Mouse (Mus musculus) kidney, postnatal 0 days (tissue): ENCODE data around the gene Wdr25. TPM values are rescaled to one million over a fixed set of nuclear protein-coding genes. Genes with fewer than 3 reads are reported as not detected.

Experiments used
- ATAC-seq: fragments of 200-750 bp; cut with Nextera tagmentation; replicated peaks from 2 replicates; pipeline ENCODE4 v1.8.0; 2017; ENCODE audit warnings: low read depth, moderate number of reproducible peaks, moderate TSS enrichment, moderate library complexity; ENCODE audit not compliant: low FRiP score
- DNase-seq: peaks from one replicate; pipeline ENCODE4 v3.0.0-alpha.2; 2016; ENCODE audit warnings: low spot score
- H3K27ac ChIP-seq: fragments of 300-500 bp; sonication (generic); 2 replicates; pipeline ENCODE4 v1.5.1; 2014; ENCODE audit warnings: mild to moderate bottlenecking
- H3K27me3 ChIP-seq: fragments of 300-500 bp; sonication (generic); 2 replicates; pipeline ENCODE4 v1.6.1; 2014; ENCODE audit warnings: low read length, mixed read lengths; ENCODE audit not compliant: insufficient read depth
- H3K36me3 ChIP-seq: fragments of 300-500 bp; sonication (generic); 2 replicates; pipeline ENCODE4 v1.6.1; 2014; ENCODE audit warnings: low read length, mixed read lengths; ENCODE audit not compliant: insufficient read depth
- H3K4me1 ChIP-seq: fragments of 300-500 bp; sonication (generic); replicated peaks from 2 replicates; pipeline ENCODE4 v1.6.1; 2014; ENCODE audit warnings: antibody characterized with exemption, low read length, mixed read lengths; ENCODE audit not compliant: insufficient read depth
- H3K4me2 ChIP-seq: fragments of 300-500 bp; sonication (generic); 2 replicates; pipeline ENCODE4 v1.6.1; 2014; ENCODE audit warnings: mild to moderate bottlenecking, low read length, moderate library complexity, mixed read lengths
- H3K4me3 ChIP-seq: fragments of 300-500 bp; sonication (generic); replicated peaks from 2 replicates; pipeline ENCODE4 v1.5.1; 2014; ENCODE audit warnings: low read depth, low read length
- H3K9ac ChIP-seq: fragments of 300-500 bp; sonication (generic); 2 replicates; pipeline ENCODE4 v1.6.1; 2014; ENCODE audit warnings: low read depth, low read length
- H3K9me3 ChIP-seq: fragments of 300-500 bp; sonication (generic); replicated peaks from 2 replicates; pipeline ENCODE4 v1.6.1; 2016; ENCODE audit warnings: low read length, inconsistent platforms, mixed read lengths
- CTCF ChIP-seq: IDR thresholded peaks from 2 replicates; pipeline ENCODE4 v1.5.1; 2016; ENCODE audit warnings: antibody characterized with exemption, low read depth, mild to moderate bottlenecking, moderate library complexity
- WGBS: fragments of 180-500 bp; shearing (Covaris S2); extraction: QIAGEN DNeasy Blood & Tissue Kit; methylation state at CpG from one replicate; pipeline ENCODE4 v1.1.7; 2014; 5-methylcytosine and 5-hydroxymethylcytosine counted together
- polyA plus RNA-seq: library from polyadenylated mRNA; unstranded; fragments of >200 nt; fragmentation: Nextera tagmentation; extraction: Ambion mirVana; gene quantifications from 2 replicates; pipeline ENCODE4 v1.2.1, GENCODE M21; 2015

Wdr25 gene
- polyA plus RNA-seq, 1 experiment from 2014 or later: 5.3 TPM

GRCm38 (mm10) chr12:108903600-108904275 is 10.3 kb downstream of the Wdr25 start:
- Histone ChIP-seq H3K27ac (no peak overlapping the region), H3K4me1 (0 out of 2 replicates have a peak, but pooled peaks cover 8% of the 10 kb centered on the region), H3K27me3 (no peaks in the 10 kb centered on the region), H3K9me3 (no peaks in the 10 kb centered on the region), H3K36me3 (no peaks in the 10 kb centered on the region), H3K9ac (no peak overlapping the region), H3K4me2 (no peak overlapping the region), H3K4me3 (no peak overlapping the region)
- DNase-seq: peak; percentile 88
- peak; percentile 92 for TF ChIP-seq CTCF
- ATAC-seq: no peak
- 63% methylated on average over 8 of the region's 8 CpGs for WGBS

DNA sequence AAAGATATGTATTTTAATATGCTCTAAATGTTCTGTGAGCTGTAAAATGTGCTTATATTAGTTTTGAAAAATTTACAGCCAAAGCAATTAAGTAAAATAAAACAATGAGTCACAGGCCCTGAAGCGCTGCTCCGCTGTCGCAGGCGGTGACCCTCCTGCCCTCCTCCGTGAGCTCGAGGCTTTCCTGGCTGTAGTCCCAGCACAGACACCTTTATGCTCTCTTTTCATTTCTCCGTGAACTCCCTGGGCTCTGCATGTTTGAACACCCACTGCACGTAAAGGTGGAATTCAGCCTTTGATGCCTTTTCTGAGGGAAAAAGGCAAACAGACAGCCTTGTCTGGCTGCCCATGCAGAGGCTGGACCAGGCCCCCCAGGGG is 10.8 kb downstream of the Wdr25 start:
- no peak overlapping the region for H3K4me3 ChIP-seq
- no peak overlapping the region for H3K9ac ChIP-seq
- no peaks in the 10 kb centered on the region for H3K9me3 ChIP-seq
- no peaks in the 10 kb centered on the region for H3K27me3 ChIP-seq
- no peak for ATAC-seq
- H3K4me2 ChIP-seq: no peak overlapping the region
- no peak for TF ChIP-seq CTCF
- H3K36me3 ChIP-seq: no peaks in the 10 kb centered on the region
- H3K27ac ChIP-seq: no peak overlapping the region
- 40% methylated on average over 8 of the region's 8 CpGs for WGBS
- H3K4me1 ChIP-seq: 0 out of 2 replicates have a peak, but pooled peaks cover 8% of the 10 kb centered on the region
- DNase-seq: no peak

DNA sequence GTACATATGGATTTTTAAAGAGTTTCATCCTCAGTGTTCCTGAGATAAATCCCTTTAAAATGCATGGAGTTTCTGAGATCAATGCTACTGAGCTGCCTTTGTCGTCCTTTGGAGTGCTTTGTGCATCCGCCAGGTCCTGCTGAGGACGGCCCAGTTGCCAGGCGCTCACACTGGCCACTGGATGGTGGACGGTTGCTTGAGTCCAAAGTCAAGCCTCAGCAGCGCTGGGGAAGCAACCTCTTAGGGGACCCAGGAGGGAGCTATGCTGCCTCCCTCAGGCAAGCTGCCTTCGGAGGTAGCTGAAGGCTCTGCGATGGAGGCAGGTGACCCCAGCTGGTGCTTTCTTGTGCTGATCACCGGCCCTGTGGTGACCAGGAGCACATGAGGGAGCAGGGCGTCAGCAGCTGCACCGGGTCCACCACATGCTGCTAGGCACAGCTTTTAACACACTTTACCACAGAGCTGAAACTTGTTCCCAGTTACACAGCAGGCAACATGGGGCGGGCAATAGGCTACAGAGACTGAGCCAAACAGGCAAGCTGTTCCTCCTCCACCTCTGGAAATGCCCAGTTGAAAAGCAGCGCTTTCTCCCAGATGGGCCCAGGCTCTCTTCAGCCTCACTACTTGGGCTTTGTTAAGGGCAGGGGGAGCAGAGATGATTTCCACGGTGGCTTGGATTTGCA is 12.3 kb downstream of the Wdr25 start:
- ATAC-seq: no peak

GRCm38 (mm10) chr12:108906398-108906797 is 13.0 kb downstream of the Wdr25 start:
- WGBS: 57% methylated on average over 12 of the region's 12 CpGs
- Histone ChIP-seq H3K27ac (no peak overlapping the region), H3K36me3 (no peaks in the 10 kb centered on the region), H3K9me3 (no peaks in the 10 kb centered on the region), H3K9ac (no peak overlapping the region), H3K4me1 (0 out of 2 replicates have a peak, but pooled peaks cover 10% of the 10 kb centered on the region), H3K27me3 (no peaks in the 10 kb centered on the region), H3K4me3 (no peak overlapping the region), H3K4me2 (no peak overlapping the region)
- no peak for TF ChIP-seq CTCF
- ATAC-seq: no peak
- DNase-seq: no peak

More for the DNA sequence above, 12.3 kb downstream of the Wdr25 start:
- 62% methylated on average over 14 of the region's 14 CpGs for WGBS
- no peak; the same call in 1 of the 2 replicates for TF ChIP-seq CTCF
- H3K27me3 ChIP-seq: no peaks in the 10 kb centered on the region
- 0 out of 2 replicates have a peak, but pooled peaks cover 10% of the 10 kb centered on the region for H3K4me1 ChIP-seq
- H3K36me3 ChIP-seq: no peaks in the 10 kb centered on the region
- H3K9ac ChIP-seq: no peak overlapping the region
- H3K9me3 ChIP-seq: no peaks in the 10 kb centered on the region
- no peak overlapping the region for H3K4me3 ChIP-seq
- no peak overlapping the region; the same call in 1 of the 2 replicates for H3K27ac ChIP-seq
- no peak for DNase-seq
- no peak overlapping the region for H3K4me2 ChIP-seq

DNA sequence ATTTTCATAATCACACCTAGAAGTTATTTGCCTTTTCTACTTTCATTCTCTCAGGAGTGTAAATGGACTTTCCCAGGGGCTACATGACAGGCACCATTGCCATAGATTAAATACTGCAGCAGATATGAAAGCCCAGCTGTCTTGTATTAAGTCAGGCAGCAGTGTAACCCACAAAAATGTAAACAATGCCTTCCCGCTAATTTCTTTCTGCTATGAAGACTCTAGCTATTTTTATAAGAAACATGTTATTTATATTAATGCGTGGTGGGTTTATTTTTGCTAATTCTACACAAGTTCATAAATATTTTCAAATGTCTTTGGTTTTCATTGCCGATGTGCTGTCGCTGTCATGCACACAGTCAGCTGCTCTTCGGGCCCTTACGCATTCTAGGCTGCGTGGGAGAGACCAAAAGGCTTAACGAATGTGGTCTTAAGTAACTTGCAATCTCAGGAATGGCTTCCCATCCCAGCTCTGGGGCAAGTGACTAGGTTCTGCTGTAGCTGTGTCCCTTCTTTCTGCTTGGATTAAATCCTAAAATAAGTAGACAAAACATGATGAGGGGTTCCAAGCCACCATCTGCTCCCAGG is 16.5 kb downstream of the Wdr25 start:
- peaks cover 20% of the 10 kb centered on the region; the same call in 1 of the 2 replicates for H3K4me1 ChIP-seq
- ATAC-seq (no peak), DNase-seq (peak; percentile 79)
- WGBS: 56% methylated on average over 8 of the region's 8 CpGs
- no peaks in the 10 kb centered on the region for H3K9me3 ChIP-seq
- H3K4me2 ChIP-seq: no peak overlapping the region
- H3K36me3 ChIP-seq: no peaks in the 10 kb centered on the region
- no peaks in the 10 kb centered on the region for H3K27me3 ChIP-seq
- TF ChIP-seq CTCF: no peak
- H3K9ac ChIP-seq: no peak overlapping the region
- no peak overlapping the region for H3K27ac ChIP-seq
- H3K4me3 ChIP-seq: no peak overlapping the region

DNA sequence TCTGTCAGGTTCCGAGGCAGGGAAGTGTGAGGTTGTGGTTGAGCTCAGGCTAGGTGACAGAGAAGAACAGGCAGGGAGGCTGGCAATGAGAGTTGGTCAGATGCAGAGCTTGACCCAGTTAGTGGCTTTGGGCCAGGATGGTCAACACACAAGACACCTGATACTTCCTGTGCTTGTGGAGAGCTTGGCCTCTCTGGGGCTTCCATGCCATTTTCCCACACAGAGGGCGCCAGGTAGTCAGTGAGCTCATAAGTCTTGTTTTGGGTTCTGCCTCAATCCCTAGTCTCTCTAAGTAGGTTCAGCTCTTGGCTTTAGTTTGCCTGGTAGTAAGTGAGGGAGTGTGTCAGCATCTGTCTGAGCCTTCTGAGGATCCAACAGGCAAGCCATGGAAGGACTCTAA is 19.0 kb downstream of the Wdr25 start:
- DNase-seq: no peak
- Histone ChIP-seq H3K4me1 (peaks cover 12% of the 10 kb centered on the region; the same call in 1 of the 2 replicates), H3K4me3 (no peak overlapping the region), H3K9ac (no peak overlapping the region), H3K27ac (no peak overlapping the region), H3K36me3 (no peaks in the 10 kb centered on the region), H3K4me2 (no peak overlapping the region), H3K9me3 (no peaks in the 10 kb centered on the region), H3K27me3 (no peaks in the 10 kb centered on the region)
- TF ChIP-seq CTCF: no peak
- 89% methylated on average over 2 of the region's 2 CpGs for WGBS
- no peak for ATAC-seq
